Mouse (Mus musculus) embryonic fibroblast, embryonic 13.5 days (primary cell): ENCODE measurements at regions not wholly inside any gene's neighbourhood (a gene's known extent, or its start where the extent isn't known, plus 50 kb on each side); places are given as distances from the start of the nearest gene placed in this dataset.

Experiments
- H3K27ac ChIP-seq: 2 replicates; pipeline ENCODE4 v1.5.1; 2012; ENCODE audit warnings: low read length, control low read depth, inconsistent platforms; ENCODE audit not compliant: insufficient read depth
- H3K4me1 ChIP-seq: 2 replicates; pipeline ENCODE4 v1.6.1; 2011; ENCODE audit warnings: low read length; ENCODE audit not compliant: control insufficient read depth, insufficient read depth
- H3K4me3 ChIP-seq: 2 replicates; pipeline ENCODE4 v1.5.1; 2011; ENCODE audit warnings: mild to moderate bottlenecking, control low read depth, low read length; ENCODE audit not compliant: insufficient read depth
- CTCF ChIP-seq: IDR thresholded peaks from 2 replicates; pipeline ENCODE4 v1.5.1; 2011; ENCODE audit warnings: mild to moderate bottlenecking, control low read depth, low read length, moderate library complexity, borderline replicate concordance; ENCODE audit not compliant: insufficient read depth
- POLR2A ChIP-seq: IDR thresholded peaks from 2 replicates; pipeline ENCODE4 v1.6.1; 2011; ENCODE audit warnings: low read depth, mild to moderate bottlenecking, control low read depth, low read length, moderate library complexity

GRCm38 (mm10) chr7:67814861-67815260, 55.3 kb upstream of the Synm start:
- TF ChIP-seq POLR2A = no peak
- no peak for TF ChIP-seq CTCF
- H3K27ac ChIP-seq = no peak overlapping the region
- no peak overlapping the region for H3K4me3 ChIP-seq
- H3K4me1 ChIP-seq = no peaks in the 10 kb centered on the region
